Mouse (Mus musculus) ES-Bruce4 (cell line): ENCODE results near the gene Lrrk2. TPM values are rescaled to one million over a fixed set of nuclear protein-coding genes. Genes with fewer than 3 reads are reported as not detected.

Source experiments
- H3K27ac ChIP-seq: 2 replicates; pipeline ENCODE4 v1.5.1; 2012; ENCODE audit warnings: low read length, inconsistent platforms; ENCODE audit not compliant: insufficient read depth
- H3K27me3 ChIP-seq: 2 replicates; pipeline ENCODE4 v1.6.1; 2012; ENCODE audit warnings: mild to moderate bottlenecking, low read length, inconsistent platforms; ENCODE audit not compliant: control insufficient read depth, poor library complexity, insufficient read depth, severe bottlenecking
- H3K36me3 ChIP-seq: 2 replicates; pipeline ENCODE4 v1.6.1; 2012; ENCODE audit warnings: inconsistent platforms, mild to moderate bottlenecking, low read length, moderate library complexity; ENCODE audit not compliant: control insufficient read depth, poor library complexity, insufficient read depth, severe bottlenecking
- H3K4me1 ChIP-seq: one replicate; pipeline ENCODE4 v1.8.1; 2011; ENCODE audit warnings: low read length; ENCODE audit not compliant: control insufficient read depth, insufficient read depth
- H3K4me3 ChIP-seq: 2 replicates; pipeline ENCODE4 v1.5.1; 2011; ENCODE audit warnings: low read depth, mild to moderate bottlenecking, low read length
- H3K9ac ChIP-seq: 2 replicates; pipeline ENCODE4 v1.6.1; 2012; ENCODE audit warnings: low read depth, mild to moderate bottlenecking, inconsistent platforms; ENCODE audit not compliant: poor library complexity, severe bottlenecking
- H3K9me3 ChIP-seq: replicated peaks from 2 replicates; pipeline ENCODE4 v1.6.1; 2012; ENCODE audit warnings: mild to moderate bottlenecking, low read length, inconsistent platforms; ENCODE audit not compliant: control insufficient read depth, poor library complexity, insufficient read depth, severe bottlenecking
- CTCF ChIP-seq: IDR thresholded peaks from one replicate; pipeline ENCODE4 v1.8.1; 2011; ENCODE audit warnings: low read depth, low read length
- EP300 ChIP-seq: IDR thresholded peaks from 2 replicates; pipeline ENCODE4 v1.6.1; 2011; ENCODE audit warnings: low read depth, low read length; ENCODE audit not compliant: insufficient read depth
- POLR2A ChIP-seq: IDR thresholded peaks from one replicate; pipeline ENCODE4 v1.8.1; 2011; ENCODE audit warnings: low read length; ENCODE audit not compliant: insufficient read depth
- polyA plus RNA-seq: library from polyadenylated mRNA; stranded (reverse); fragments of >200 nt; gene quantifications from 2 replicates; pipeline ENCODE4 v1.2.4, GENCODE M21; 2011; ENCODE audit warnings: low read depth; ENCODE audit not compliant: missing spikeins, insufficient read depth, insufficient read length

Gene Lrrk2
- polyA plus RNA-seq, 1 experiment, result 2.9 TPM

GRCm38 (mm10) chr15:91736791-91737533 lies 64.0 kb downstream of the Lrrk2 start:
- TF ChIP-seq POLR2A, result no peak
- peak; percentile 68 for TF ChIP-seq CTCF
- no peak for TF ChIP-seq EP300
- no peak overlapping the region for H3K4me3 ChIP-seq
- H3K27me3 ChIP-seq, result no peaks in the 10 kb centered on the region

GRCm38 (mm10) chr15:91738808-91739207 lies 65.8 kb downstream of the Lrrk2 start:
- Histone ChIP-seq H3K9me3 (no peaks in the 10 kb centered on the region), H3K27me3 (no peaks in the 10 kb centered on the region), H3K36me3 (no peaks in the 10 kb centered on the region), H3K9ac (no peak overlapping the region), H3K27ac (no peak overlapping the region), H3K4me3 (no peak overlapping the region), H3K4me1 (peaks cover 3% of the 10 kb centered on the region)
- TF ChIP-seq EP300 (no peak), POLR2A (no peak), CTCF (no peak)

More at GRCm38 (mm10) chr15:91736791-91737533, 64.0 kb downstream of the Lrrk2 start:
- no peak overlapping the region for H3K9ac ChIP-seq
- H3K4me1 ChIP-seq, result peaks cover 3% of the 10 kb centered on the region
- H3K36me3 ChIP-seq, result no peaks in the 10 kb centered on the region
- no peak overlapping the region for H3K27ac ChIP-seq
- no peaks in the 10 kb centered on the region for H3K9me3 ChIP-seq

- TF ChIP-seq EP300 (no peak), POLR2A (no peak), CTCF (no peak)
Measured at GRCm38 (mm10) chr15:91745501-91745900, 72.5 kb downstream of the Lrrk2 start.

GRCm38 (mm10) chr15:91752111-91752510 lies 79.1 kb downstream of the Lrrk2 start:
- Histone ChIP-seq H3K36me3 (no peaks in the 10 kb centered on the region), H3K9me3 (no peaks in the 10 kb centered on the region), H3K4me1 (no peaks in the 10 kb centered on the region), H3K27ac (no peak overlapping the region), H3K27me3 (no peaks in the 10 kb centered on the region), H3K9ac (no peak overlapping the region), H3K4me3 (no peak overlapping the region)
- TF ChIP-seq CTCF (peak; percentile 63), POLR2A (no peak)

More at GRCm38 (mm10) chr15:91745501-91745900, 72.5 kb downstream of the Lrrk2 start:
- Histone ChIP-seq H3K4me3 (no peak overlapping the region), H3K36me3 (no peaks in the 10 kb centered on the region), H3K4me1 (no peaks in the 10 kb centered on the region), H3K27me3 (no peaks in the 10 kb centered on the region; the same call in 1 of the 2 replicates), H3K9me3 (no peaks in the 10 kb centered on the region), H3K27ac (no peak overlapping the region), H3K9ac (no peak overlapping the region)

- Histone ChIP-seq H3K36me3 (no peaks in the 10 kb centered on the region), H3K27ac (no peak overlapping the region), H3K27me3 (no peaks in the 10 kb centered on the region), H3K9me3 (no peaks in the 10 kb centered on the region), H3K9ac (no peak overlapping the region), H3K4me3 (no peak overlapping the region), H3K4me1 (no peaks in the 10 kb centered on the region)
- no peak for TF ChIP-seq POLR2A
- TF ChIP-seq CTCF, result no peak
- no peak for TF ChIP-seq EP300
Measured at GRCm38 (mm10) chr15:91753378-91754080, 80.6 kb downstream of the Lrrk2 start.

GRCm38 (mm10) chr15:91754546-91754945 lies 81.6 kb downstream of the Lrrk2 start:
- no peaks in the 10 kb centered on the region for H3K4me1 ChIP-seq
- H3K9ac ChIP-seq, result no peak overlapping the region
- H3K27ac ChIP-seq, result no peak overlapping the region
- no peaks in the 10 kb centered on the region for H3K36me3 ChIP-seq
- H3K4me3 ChIP-seq, result no peak overlapping the region
- no peaks in the 10 kb centered on the region for H3K9me3 ChIP-seq
- no peak for TF ChIP-seq POLR2A
- TF ChIP-seq EP300, result no peak
- TF ChIP-seq CTCF, result no peak
- H3K27me3 ChIP-seq, result no peaks in the 10 kb centered on the region
